Mouse (Mus musculus): ENCODE measurements around the gene Arl3. TPM values are rescaled to one million over a fixed set of nuclear protein-coding genes. Genes with fewer than 3 reads are reported as not detected.

Gene Arl3
- polyA plus RNA-seq, 1 experiment from 2014 or later: 103 TPM

GRCm38 (mm10) chr19:46550385-46550784, 22.6 kb downstream of the Arl3 start:
- whole genome bisulfite sequencing: 84% methylated on average over 4 of the region's 4 CpGs
- no peak for ATAC-seq (ENCODE audit: insufficient read depth, low FRiP score, low read depth)

GRCm38 (mm10) chr19:46548110-46548509, 24.9 kb downstream of the Arl3 start:
- Histone ChIP-seq H3K36me3 (peaks cover 12% of the 10 kb centered on the region; the same call in 1 of the 2 replicates), H3K27me3 (replicated peaks) (no peaks in the 10 kb centered on the region), H3K4me3 (replicated peaks) (no peak overlapping the region), H3K4me2 (no peak overlapping the region), H3K4me1 (no peaks in the 10 kb centered on the region), H3K9me3 (no peaks in the 10 kb centered on the region), H3K9ac (no peak overlapping the region), H3K27ac (no peak overlapping the region)
- 76% methylated on average over 10 of the region's 10 CpGs for WGBS
- ATAC-seq (ENCODE audit: insufficient read depth, low FRiP score, low read depth): no peak

More at GRCm38 (mm10) chr19:46550385-46550784, 22.6 kb downstream of the Arl3 start:
- no peak overlapping the region for H3K27ac ChIP-seq
- H3K4me3 ChIP-seq (replicated peaks): no peak overlapping the region
- no peak overlapping the region for H3K9ac ChIP-seq
- H3K4me1 ChIP-seq: no peaks in the 10 kb centered on the region
- peaks cover 12% of the 10 kb centered on the region; the same call in 1 of the 2 replicates for H3K36me3 ChIP-seq
- no peak overlapping the region for H3K4me2 ChIP-seq
- H3K27me3 ChIP-seq (replicated peaks): no peaks in the 10 kb centered on the region
- H3K9me3 ChIP-seq: no peaks in the 10 kb centered on the region

DNA sequence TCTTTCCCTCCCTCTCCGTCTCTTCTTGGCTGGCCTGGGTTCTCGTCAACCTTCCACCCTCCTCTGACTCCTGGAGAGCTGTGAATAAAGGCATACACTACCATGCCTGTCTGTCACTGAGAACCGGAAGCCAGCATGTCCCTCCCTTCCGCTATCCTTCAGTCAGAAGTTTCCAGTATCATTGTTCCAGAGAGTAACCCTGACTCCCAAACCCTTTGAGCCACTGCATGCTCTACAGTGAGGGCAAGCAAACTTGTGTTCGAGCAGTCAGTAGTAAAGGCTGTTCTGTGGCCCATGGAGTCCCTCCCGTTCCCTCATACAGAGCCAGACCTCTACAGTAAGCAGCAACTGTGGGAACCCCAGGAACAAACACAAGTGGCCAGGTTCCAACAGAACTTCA, 25.4 kb downstream of the Arl3 start:
- H3K9me3 ChIP-seq: no peaks in the 10 kb centered on the region
- H3K27ac ChIP-seq: no peak overlapping the region
- H3K27me3 ChIP-seq (replicated peaks): no peaks in the 10 kb centered on the region
- H3K4me2 ChIP-seq: no peak overlapping the region
- no peak overlapping the region for H3K9ac ChIP-seq
- peaks cover 12% of the 10 kb centered on the region; the same call in 1 of the 2 replicates for H3K36me3 ChIP-seq
- H3K4me3 ChIP-seq (replicated peaks): no peak overlapping the region
- ATAC-seq (ENCODE audit: insufficient read depth, low FRiP score, low read depth): no peak
- no peaks in the 10 kb centered on the region for H3K4me1 ChIP-seq
- WGBS: 74% methylated on average over 6 of the region's 6 CpGs

DNA sequence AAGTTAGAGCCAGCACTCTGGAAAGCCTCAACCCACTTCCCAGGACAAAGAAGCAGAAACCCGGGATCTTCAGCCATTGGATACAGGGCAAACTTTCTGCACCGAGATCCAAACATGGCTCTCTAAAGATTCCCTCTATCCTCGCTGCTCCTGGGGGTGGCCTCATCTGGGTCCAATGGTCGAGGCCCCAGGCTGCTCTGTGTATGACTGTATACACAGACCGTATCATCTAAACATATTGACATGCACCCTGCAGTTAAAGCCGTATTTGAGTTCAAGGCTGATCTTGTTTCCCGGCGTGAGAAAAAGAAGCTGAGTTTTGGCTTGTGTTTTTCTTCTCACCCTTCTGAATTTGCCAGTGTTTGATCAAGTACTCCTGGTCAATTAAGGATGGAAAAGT, 30.2 kb downstream of the Arl3 start:
- Histone ChIP-seq H3K4me3 (replicated peaks) (no peak overlapping the region), H3K4me1 (no peaks in the 10 kb centered on the region), H3K27ac (no peak overlapping the region), H3K4me2 (no peak overlapping the region), H3K27me3 (replicated peaks) (no peaks in the 10 kb centered on the region), H3K36me3 (no peaks in the 10 kb centered on the region), H3K9me3 (no peaks in the 10 kb centered on the region), H3K9ac (no peak overlapping the region)
- ATAC-seq (ENCODE audit: insufficient read depth, low FRiP score, low read depth): no peak
- 73% methylated on average over 8 of the region's 8 CpGs for WGBS

- Histone ChIP-seq H3K4me3 (replicated peaks) (no peak overlapping the region), H3K4me1 (peaks cover 6% of the 10 kb centered on the region), H3K4me2 (no peak overlapping the region), H3K27me3 (replicated peaks) (no peaks in the 10 kb centered on the region), H3K9ac (no peak overlapping the region), H3K36me3 (no peaks in the 10 kb centered on the region), H3K27ac (no peak overlapping the region), H3K9me3 (no peaks in the 10 kb centered on the region)
- ATAC-seq (ENCODE audit: insufficient read depth, low FRiP score, low read depth): no peak
- WGBS: 81% methylated on average over 6 of the region's 6 CpGs
Observed at GRCm38 (mm10) chr19:46538213-46538612, 34.8 kb downstream of the Arl3 start.

DNA sequence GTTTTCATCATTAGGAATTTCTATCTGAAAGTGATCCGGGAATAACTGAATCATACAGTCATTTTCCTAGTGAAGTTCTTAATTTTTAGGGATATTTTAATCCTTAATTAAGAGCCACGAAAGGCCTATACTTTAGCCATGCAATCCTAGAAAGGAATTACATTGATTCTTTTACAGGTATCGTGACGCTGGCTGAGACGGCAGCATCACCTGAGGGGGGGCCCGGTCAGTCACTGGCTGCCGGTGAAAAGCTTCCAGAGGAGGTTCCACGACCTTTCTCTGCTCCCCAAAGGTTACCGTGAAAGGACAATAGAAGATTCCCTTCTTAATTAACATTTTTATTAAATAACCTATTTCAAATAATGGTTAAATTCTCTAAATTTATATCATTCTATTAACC, 35.6 kb downstream of the Arl3 start:
- H3K4me1 ChIP-seq: peaks cover 14% of the 10 kb centered on the region
- H3K27ac ChIP-seq: no peak overlapping the region
- no peaks in the 10 kb centered on the region for H3K27me3 ChIP-seq (replicated peaks)
- H3K9me3 ChIP-seq: no peaks in the 10 kb centered on the region
- no peak overlapping the region for H3K9ac ChIP-seq
- no peaks in the 10 kb centered on the region for H3K36me3 ChIP-seq
- no peak overlapping the region for H3K4me3 ChIP-seq (replicated peaks)
- ATAC-seq (ENCODE audit: insufficient read depth, low FRiP score, low read depth): no peak
- H3K4me2 ChIP-seq: no peak overlapping the region
- WGBS: 88% methylated on average over 9 of the region's 9 CpGs

- Histone ChIP-seq H3K9ac (no peak overlapping the region), H3K9me3 (no peaks in the 10 kb centered on the region), H3K4me1 (peaks cover 41% of the 10 kb centered on the region), H3K27me3 (replicated peaks) (no peaks in the 10 kb centered on the region), H3K36me3 (no peaks in the 10 kb centered on the region), H3K27ac (no peak overlapping the region; the same call in 1 of the 2 replicates), H3K4me2 (no peak overlapping the region), H3K4me3 (replicated peaks) (no peak overlapping the region)
- 41% methylated on average over 6 of the region's 6 CpGs for WGBS
- no peak for ATAC-seq (ENCODE audit: insufficient read depth, low FRiP score, low read depth)
Observed at GRCm38 (mm10) chr19:46534542-46535098, 38.4 kb downstream of the Arl3 start.

DNA sequence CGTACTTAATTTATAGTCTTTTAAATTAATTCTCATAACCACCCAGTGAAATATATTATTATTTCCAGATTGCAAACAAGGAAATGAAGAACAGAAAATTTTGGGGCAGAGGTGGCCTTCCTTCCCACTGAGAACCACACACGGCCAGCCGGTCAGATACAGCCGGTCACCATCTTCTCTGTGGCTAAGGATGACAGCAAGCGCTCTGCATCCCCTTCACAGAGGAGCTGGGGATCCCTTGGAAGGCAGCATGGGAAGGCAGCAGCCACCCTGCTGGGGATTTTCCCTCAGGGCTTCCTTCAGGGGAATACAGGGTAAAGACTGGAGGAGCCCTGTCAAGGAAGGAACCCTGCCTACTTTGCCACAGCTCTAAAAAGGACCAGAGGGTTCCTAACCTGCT, 39.5 kb downstream of the Arl3 start:
- peaks cover 52% of the 10 kb centered on the region for H3K4me1 ChIP-seq
- H3K4me3 ChIP-seq (replicated peaks): no peak overlapping the region
- no peaks in the 10 kb centered on the region for H3K27me3 ChIP-seq (replicated peaks)
- no peaks in the 10 kb centered on the region for H3K9me3 ChIP-seq
- no peak for ATAC-seq (ENCODE audit: insufficient read depth, low FRiP score, low read depth)
- no peak overlapping the region for H3K4me2 ChIP-seq
- H3K36me3 ChIP-seq: no peaks in the 10 kb centered on the region
- 72% methylated on average over 5 of the region's 5 CpGs for WGBS
- no peak overlapping the region for H3K9ac ChIP-seq
- H3K27ac ChIP-seq: peak overlapping the region; percentile 79

DNA sequence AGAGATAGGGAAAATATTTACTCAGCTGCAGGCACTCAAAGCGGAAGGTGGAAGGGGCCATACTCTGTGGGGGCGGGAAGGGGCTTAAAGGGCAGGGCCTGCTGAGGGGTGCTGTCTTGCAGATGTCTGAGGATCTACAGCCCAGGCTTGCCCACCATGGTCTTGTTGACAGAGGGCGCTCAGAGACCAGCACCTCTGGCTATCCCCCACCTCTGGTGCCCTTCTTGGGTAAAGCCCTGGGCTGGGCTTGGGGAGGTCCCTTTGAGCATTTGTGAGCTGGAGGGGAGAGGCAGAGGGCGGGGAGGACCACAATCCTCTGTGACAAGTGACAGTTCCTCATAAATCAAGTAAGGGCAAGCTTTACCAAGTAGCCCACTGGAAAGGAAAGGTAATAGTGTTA, 39.9 kb downstream of the Arl3 start:
- Histone ChIP-seq H3K27ac (peak overlapping the region; percentile 79), H3K27me3 (replicated peaks) (no peaks in the 10 kb centered on the region), H3K9me3 (no peaks in the 10 kb centered on the region), H3K4me3 (replicated peaks) (no peak overlapping the region), H3K4me1 (peaks cover 55% of the 10 kb centered on the region), H3K4me2 (0 out of 2 replicates have a peak overlapping the region, but pooled peaks have one; percentile 13), H3K36me3 (no peaks in the 10 kb centered on the region), H3K9ac (no peak overlapping the region)
- 0 out of 2 replicates have a peak, but pooled peaks have one; percentile 37 for ATAC-seq (ENCODE audit: insufficient read depth, low FRiP score, low read depth)
- 52% methylated on average over 4 of the region's 4 CpGs for WGBS

GRCm38 (mm10) chr19:46532031-46532688, 40.8 kb downstream of the Arl3 start:
- Histone ChIP-seq H3K4me3 (replicated peaks) (no peak overlapping the region), H3K9ac (no peak overlapping the region), H3K4me1 (peaks cover 55% of the 10 kb centered on the region), H3K27me3 (replicated peaks) (no peaks in the 10 kb centered on the region), H3K27ac (peak overlapping the region; percentile 79), H3K36me3 (no peaks in the 10 kb centered on the region), H3K9me3 (no peaks in the 10 kb centered on the region), H3K4me2 (peak overlapping the region; percentile 27; the same call in 1 of the 2 replicates)
- ATAC-seq (ENCODE audit: insufficient read depth, low FRiP score, low read depth): no peak
- 17% methylated on average over 10 of the region's 10 CpGs for WGBS

DNA sequence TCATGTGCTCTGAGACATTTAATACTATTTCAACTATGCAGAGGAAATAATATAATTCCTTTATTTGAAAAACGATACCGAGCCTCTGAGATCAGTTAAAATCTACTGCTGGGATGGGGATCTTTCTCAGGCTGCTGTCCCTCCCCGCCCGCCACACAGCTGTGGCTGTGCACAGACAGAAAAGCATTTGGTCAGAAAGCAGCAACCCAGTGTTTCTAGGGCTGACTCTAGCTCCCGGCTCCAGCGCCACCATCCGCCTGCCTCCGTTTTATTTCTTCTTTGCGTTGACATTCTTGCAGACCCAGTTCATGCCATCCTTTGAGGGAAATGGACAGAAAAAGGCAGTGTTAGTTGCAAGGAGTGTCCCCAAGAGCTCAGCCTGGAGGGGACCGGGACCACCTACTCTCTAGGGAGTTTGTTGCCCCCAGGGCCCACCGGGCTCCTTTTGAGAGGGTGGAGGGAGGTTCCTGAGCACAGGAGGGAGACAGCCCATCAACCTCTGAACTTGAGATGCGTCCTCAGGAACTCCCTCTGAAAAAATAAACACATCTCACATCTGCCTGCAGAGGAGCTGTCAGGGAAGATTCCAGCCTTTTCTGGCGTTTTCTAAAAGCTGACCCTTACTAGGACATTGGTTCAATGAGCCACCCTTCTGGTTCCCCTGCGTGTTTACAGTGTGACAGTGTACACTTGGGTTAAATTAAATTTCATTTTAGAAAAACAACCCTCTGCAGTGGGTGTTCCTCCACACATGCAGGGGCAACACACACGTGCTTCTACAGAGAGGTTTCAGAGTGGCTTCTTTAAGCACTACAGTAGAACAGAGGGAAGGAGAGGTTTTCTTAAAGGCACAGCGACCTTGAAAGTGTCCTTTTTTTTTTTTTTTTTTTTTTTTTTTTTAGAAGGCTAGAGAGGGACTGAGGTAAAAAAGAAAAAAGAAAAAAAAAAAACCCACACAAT, 41.6 kb downstream of the Arl3 start:
- Histone ChIP-seq H3K9ac (no peak overlapping the region), H3K4me2 (peak overlapping the region; percentile 36), H3K4me3 (replicated peaks) (no peak overlapping the region), H3K36me3 (no peaks in the 10 kb centered on the region), H3K27me3 (replicated peaks) (no peaks in the 10 kb centered on the region), H3K9me3 (no peaks in the 10 kb centered on the region), H3K4me1 (peaks cover 55% of the 10 kb centered on the region), H3K27ac (peak overlapping the region; percentile 79)
- 15% methylated on average over 16 of the region's 16 CpGs for WGBS
- ATAC-seq (ENCODE audit: insufficient read depth, low FRiP score, low read depth): no peak
